In genomic region chr6:29858619-29859018, GRCm38 (mm10) we compare ENCODE assay signal across 19 mouse cellular contexts. TPM values are rescaled to one million over a fixed set of nuclear protein-coding genes. Genes with fewer than 3 reads are reported as not detected.
DNase-seq lines count a peak whose midpoint lies in the region; ATAC-seq and TF ChIP-seq lines count a peak whose summit lies in the region.
"Had no signal": no experiment of that assay in that cellular context is flagged by ENCODE, and none has a peak within 500 bp of the region (broad histone marks: within the 10 kb centered on the region; RNA-seq: fewer than 3 reads in every experiment).

No protein-coding gene starts in this region.

- H3K4me3 ChIP-seq in heart, embryonic 11.5 days (ENCODE audit: low read depth, low read length), result no peak overlapping the region
- H3K4me3 ChIP-seq in lung, adult 2 months (replicated peaks; ENCODE audit: extremely low read depth, low read depth, low read length), result no peak overlapping the region
- H3K4me3 ChIP-seq in left cerebral cortex, adult 2 months, result no peak overlapping the region
- H3K4me3 ChIP-seq: embryonic facial prominence, embryonic 12.5 days; forebrain, embryonic 12.5 days; gastrocnemius, adult 2 months; heart, embryonic 15.5 days; myocyte had no signal

- intact Hi-C loops in heart, postnatal 10 days (cut with DNase I), result no loop called here
- intact Hi-C loops in left cerebral cortex, adult 2 months (cut with DNase I), result no loop called here

- peak overlapping the region; percentile 58 for H3K27ac ChIP-seq in heart, embryonic 11.5 days (ENCODE audit: low read depth, low read length)
- H3K27ac ChIP-seq in left cerebral cortex, adult 2 months, result no peak overlapping the region
- H3K27ac ChIP-seq: embryonic facial prominence, embryonic 12.5 days; forebrain, embryonic 12.5 days; gastrocnemius, adult 2 months; heart, embryonic 15.5 days had no signal

- H3K4me1 ChIP-seq in heart, embryonic 11.5 days (ENCODE audit: control insufficient read depth, insufficient read depth, low read length), result peaks cover 24% of the 10 kb centered on the region
- H3K4me1 ChIP-seq in lung, adult 2 months (ENCODE audit: control insufficient read depth, insufficient read depth, low read length), result no peaks in the 10 kb centered on the region

- no peak for TF ChIP-seq POLR2A in lung, adult 2 months (IDR thresholded peaks at IDR 0.05; ENCODE audit: borderline replicate concordance, extremely low read depth, low read depth, low read length)

- H3K9ac ChIP-seq in heart, embryonic 11.5 days (ENCODE audit: low read depth, low read length), result no peak overlapping the region
- H3K9ac ChIP-seq: embryonic facial prominence, embryonic 12.5 days; forebrain, embryonic 12.5 days; heart, embryonic 15.5 days; lung, embryonic 14.5 days had no signal

- WGBS in heart, embryonic 11.5 days (ENCODE audit: insufficient replicate concordance), result 53% methylated on average over 6 of the region's 6 CpGs
- WGBS in lung, adult 2 months, result 63% methylated on average over 6 of the region's 6 CpGs

- no peaks in the 10 kb centered on the region for H3K9me3 ChIP-seq in heart, embryonic 11.5 days (replicated peaks; ENCODE audit: control insufficient read depth, low read length)
- H3K9me3 ChIP-seq: embryonic facial prominence, embryonic 12.5 days; forebrain, embryonic 12.5 days; heart, embryonic 15.5 days had no signal

- H3K36me3 ChIP-seq in heart, embryonic 11.5 days (ENCODE audit: control insufficient read depth, insufficient read depth, low read length), result no peaks in the 10 kb centered on the region
- H3K36me3 ChIP-seq: embryonic facial prominence, embryonic 12.5 days; forebrain, embryonic 12.5 days; heart, embryonic 15.5 days had no signal

- no peak for TF ChIP-seq CTCF in lung, adult 2 months (IDR thresholded peaks at IDR 0.05; ENCODE audit: insufficient read depth, low read length)
- TF ChIP-seq CTCF in left cerebral cortex, adult 2 months (IDR thresholded peaks at IDR 0.05), result no peak

- no peak for DNase-seq in heart, postnatal 10 days
- DNase-seq in lung, postnatal 36 days, result peak; percentile 38
- no peak for DNase-seq in lung, adult 2 months
- peak; percentile 77 for DNase-seq in c-Kit-positive CD71-positive TER-119-positive erythroid progenitor cells, embryonic 14.5 days (ENCODE audit: low spot score)
- DNase-seq in left cerebral cortex, adult 2 months (ENCODE audit: extremely low spot score in 1 of 2, low spot score in 2 of 2), result no peak
- DNase-seq in frontal cortex, postnatal 14 days (ENCODE audit: low spot score in 2 of 2), result no peak
- DNase-seq: cerebellum, adult 9-10 months; gastrocnemius, adult 2 months; lung, embryonic 14.5 days; right cerebral cortex, postnatal 4 days had no signal

- no peaks in the 10 kb centered on the region for H3K27me3 ChIP-seq in heart, embryonic 11.5 days (ENCODE audit: control insufficient read depth, insufficient read depth, low read length)
- H3K27me3 ChIP-seq: embryonic facial prominence, embryonic 12.5 days; forebrain, embryonic 12.5 days; heart, embryonic 15.5 days had no signal

- peak; percentile 85 for ATAC-seq in heart, embryonic 11.5 days (replicated peaks; ENCODE audit: insufficient number of reproducible peaks, low FRiP score, low TSS enrichment)
- ATAC-seq in megakaryocyte-erythroid progenitor cell, adult 5-6 weeks (replicated peaks; ENCODE audit: low FRiP score, low TSS enrichment, poor library complexity, severe bottlenecking), result peak; percentile 42
- ATAC-seq: activated CD4-positive, CD25-positive, alpha-beta regulatory T cell, adult 4 months; hindbrain, embryonic 16.5 days had no signal

- peak overlapping the region; percentile 12; the same call in 1 of the 2 replicates for H3K4me2 ChIP-seq in heart, embryonic 11.5 days
- H3K4me2 ChIP-seq: embryonic facial prominence, embryonic 12.5 days; forebrain, embryonic 12.5 days; heart, embryonic 15.5 days; lung, embryonic 14.5 days; midbrain, embryonic 11.5 days had no signal

RNA-seq across cellular contexts. Expression of gene Strip2, which starts 58.2 kb away (rescaled TPM):
- polyA plus RNA-seq in heart, embryonic 11.5 days (2014; fragmentation: Nextera tagmentation; extraction: Ambion mirVana), result 21.5 and 25.7 TPM in 2 replicates
- total RNA-seq in heart, postnatal 10 days (2021), result 10 to 100 TPM; 79.2 to 89.9 TPM
- 0.79 and 0.89 TPM in 2 replicates for polyA plus RNA-seq in lung, adult 2 months (2012; rRNA removed)
- 0.48 and 0.82 TPM in 2 replicates for total RNA-seq in megakaryocyte-erythroid progenitor cell, adult 5-6 weeks (2014; fragmentation: Nextera tagmentation)
- 1.2 TPM in 1 of 2 replicates, not detected in the other for total RNA-seq in megakaryocyte-erythroid progenitor cell, adult 5-6 weeks (2017)
- total RNA-seq in left cerebral cortex, adult 2 months (2021), result 10 to 100 TPM; 17.0 to 24.1 TPM
- polyA plus RNA-seq: activated CD4-positive, CD25-positive, alpha-beta regulatory T cell, adult 4 months had no signal

Comparison
In these comparisons a context has a peak if more than half of its experiments do, and no peak if none do; other contexts are left out.
1. DNase-seq: peak in lung, postnatal 36 days (single experiment) and c-Kit-positive CD71-positive TER-119-positive erythroid progenitor cells, embryonic 14.5 days (single experiment); none in heart, postnatal 10 days (0 of 2), lung, adult 2 months (single experiment), left cerebral cortex, adult 2 months (0 of 2) and frontal cortex, postnatal 14 days (0 of 2).
2. RNA of gene Strip2, which starts 58.2 kb away (total RNA-seq): 79.2 to 89.9 TPM in heart, postnatal 10 days and 17.0 to 24.1 TPM in left cerebral cortex, adult 2 months; 0.48 to 1.2 TPM in megakaryocyte-erythroid progenitor cell, adult 5-6 weeks; every median in the first group is over 4 times any median in the second.